Mouse (Mus musculus) kidney, postnatal 0 days (tissue): ENCODE data around the gene Dnaic1. TPM values are rescaled to one million over a fixed set of nuclear protein-coding genes. Genes with fewer than 3 reads are reported as not detected.

Source experiments
- ATAC-seq: fragments of 200-750 bp; cut with Nextera tagmentation; replicated peaks from 2 replicates; pipeline ENCODE4 v1.8.0; 2017; ENCODE audit warnings: low read depth, moderate number of reproducible peaks, moderate TSS enrichment, moderate library complexity; ENCODE audit not compliant: low FRiP score
- DNase-seq: peaks from one replicate; pipeline ENCODE4 v3.0.0-alpha.2; 2016; ENCODE audit warnings: low spot score
- H3K27ac ChIP-seq: fragments of 300-500 bp; sonication (generic); 2 replicates; pipeline ENCODE4 v1.5.1; 2014; ENCODE audit warnings: mild to moderate bottlenecking
- H3K27me3 ChIP-seq: fragments of 300-500 bp; sonication (generic); 2 replicates; pipeline ENCODE4 v1.6.1; 2014; ENCODE audit warnings: low read length, mixed read lengths; ENCODE audit not compliant: insufficient read depth
- H3K36me3 ChIP-seq: fragments of 300-500 bp; sonication (generic); 2 replicates; pipeline ENCODE4 v1.6.1; 2014; ENCODE audit warnings: low read length, mixed read lengths; ENCODE audit not compliant: insufficient read depth
- H3K4me1 ChIP-seq: fragments of 300-500 bp; sonication (generic); replicated peaks from 2 replicates; pipeline ENCODE4 v1.6.1; 2014; ENCODE audit warnings: antibody characterized with exemption, low read length, mixed read lengths; ENCODE audit not compliant: insufficient read depth
- H3K4me2 ChIP-seq: fragments of 300-500 bp; sonication (generic); 2 replicates; pipeline ENCODE4 v1.6.1; 2014; ENCODE audit warnings: mild to moderate bottlenecking, low read length, moderate library complexity, mixed read lengths
- H3K4me3 ChIP-seq: fragments of 300-500 bp; sonication (generic); replicated peaks from 2 replicates; pipeline ENCODE4 v1.5.1; 2014; ENCODE audit warnings: low read depth, low read length
- H3K9ac ChIP-seq: fragments of 300-500 bp; sonication (generic); 2 replicates; pipeline ENCODE4 v1.6.1; 2014; ENCODE audit warnings: low read depth, low read length
- H3K9me3 ChIP-seq: fragments of 300-500 bp; sonication (generic); replicated peaks from 2 replicates; pipeline ENCODE4 v1.6.1; 2016; ENCODE audit warnings: low read length, inconsistent platforms, mixed read lengths
- CTCF ChIP-seq: IDR thresholded peaks from 2 replicates; pipeline ENCODE4 v1.5.1; 2016; ENCODE audit warnings: antibody characterized with exemption, low read depth, mild to moderate bottlenecking, moderate library complexity
- WGBS: fragments of 180-500 bp; shearing (Covaris S2); extraction: QIAGEN DNeasy Blood & Tissue Kit; methylation state at CpG from one replicate; pipeline ENCODE4 v1.1.7; 2014; 5-methylcytosine and 5-hydroxymethylcytosine counted together
- polyA plus RNA-seq: library from polyadenylated mRNA; unstranded; fragments of >200 nt; fragmentation: Nextera tagmentation; extraction: Ambion mirVana; gene quantifications from 2 replicates; pipeline ENCODE4 v1.2.1, GENCODE M21; 2015

The Dnaic1 gene
- polyA plus RNA-seq, 1 experiment from 2014 or later: 1.3 TPM

- 65% methylated on average over 11 of the region's 11 CpGs for WGBS
- H3K27me3 ChIP-seq: no peaks in the 10 kb centered on the region
- ATAC-seq (no peak), DNase-seq (no peak)
- peaks cover 44% of the 10 kb centered on the region for H3K4me1 ChIP-seq
- no peak overlapping the region for H3K27ac ChIP-seq
- H3K9ac ChIP-seq: no peak overlapping the region
- H3K36me3 ChIP-seq: no peaks in the 10 kb centered on the region
- H3K4me2 ChIP-seq: no peak overlapping the region
- TF ChIP-seq CTCF: no peak
- no peaks in the 10 kb centered on the region for H3K9me3 ChIP-seq
- H3K4me3 ChIP-seq: no peak overlapping the region
Measured at GRCm38 (mm10) chr4:41662723-41663122, 93.1 kb downstream of the Dnaic1 start.

- Histone ChIP-seq H3K27ac (no peak overlapping the region), H3K9me3 (no peaks in the 10 kb centered on the region)
- no peak for ATAC-seq
Measured at GRCm38 (mm10) chr4:41663614-41664013, 94.0 kb downstream of the Dnaic1 start.

GRCm38 (mm10) chr4:41664533-41664932, 95.0 kb downstream of the Dnaic1 start:
- peak; percentile 53 for DNase-seq
- Histone ChIP-seq H3K9ac (no peak overlapping the region), H3K4me1 (peaks cover 41% of the 10 kb centered on the region), H3K4me3 (no peak overlapping the region), H3K36me3 (no peaks in the 10 kb centered on the region), H3K9me3 (no peaks in the 10 kb centered on the region), H3K27me3 (no peaks in the 10 kb centered on the region), H3K27ac (peak overlapping the region; percentile 54), H3K4me2 (no peak overlapping the region)
- TF ChIP-seq CTCF: peak; percentile 21; the same call in 1 of the 2 replicates
- peak; percentile 25; the same call in 1 of the 2 replicates for ATAC-seq
- 20% methylated on average over 7 of the region's 7 CpGs for WGBS

More at GRCm38 (mm10) chr4:41663614-41664013, 94.0 kb downstream of the Dnaic1 start:
- no peak for DNase-seq
- Histone ChIP-seq H3K4me1 (peaks cover 44% of the 10 kb centered on the region), H3K9ac (no peak overlapping the region), H3K36me3 (no peaks in the 10 kb centered on the region), H3K4me2 (no peak overlapping the region), H3K27me3 (no peaks in the 10 kb centered on the region), H3K4me3 (no peak overlapping the region)
- 29% methylated on average over 9 of the region's 9 CpGs for WGBS
- no peak for TF ChIP-seq CTCF

GRCm38 (mm10) chr4:41665009-41665675, 95.6 kb downstream of the Dnaic1 start:
- H3K9me3 ChIP-seq: no peaks in the 10 kb centered on the region
- no peak overlapping the region for H3K9ac ChIP-seq
- H3K4me2 ChIP-seq: peak overlapping the region; percentile 23
- H3K36me3 ChIP-seq: no peaks in the 10 kb centered on the region
- H3K27ac ChIP-seq: peak overlapping the region; percentile 54
- no peaks in the 10 kb centered on the region for H3K27me3 ChIP-seq
- 6% methylated on average over 7 of the region's 8 CpGs for WGBS
- peak; percentile 50 for ATAC-seq
- no peak overlapping the region for H3K4me3 ChIP-seq
- peak; percentile 77 for DNase-seq
- peaks cover 41% of the 10 kb centered on the region for H3K4me1 ChIP-seq
- TF ChIP-seq CTCF: no peak

GRCm38 (mm10) chr4:41666646-41667045, 97.1 kb downstream of the Dnaic1 start:
- H3K4me1 ChIP-seq: peaks cover 36% of the 10 kb centered on the region
- no peak for TF ChIP-seq CTCF

GRCm38 (mm10) chr4:41670836-41671235, 101.3 kb downstream of the Dnaic1 start:
- DNase-seq: no peak
- 91% methylated on average over 18 of the region's 18 CpGs for WGBS
- peaks cover 18% of the 10 kb centered on the region; the same call in 1 of the 2 replicates for H3K4me1 ChIP-seq

More at GRCm38 (mm10) chr4:41666646-41667045, 97.1 kb downstream of the Dnaic1 start:
- H3K4me2 ChIP-seq: no peak overlapping the region
- no peak overlapping the region for H3K9ac ChIP-seq
- no peak for DNase-seq
- no peaks in the 10 kb centered on the region for H3K27me3 ChIP-seq
- no peaks in the 10 kb centered on the region for H3K36me3 ChIP-seq
- WGBS: 53% methylated on average over 11 of the region's 11 CpGs
- no peak overlapping the region for H3K27ac ChIP-seq
- H3K9me3 ChIP-seq: no peaks in the 10 kb centered on the region
- H3K4me3 ChIP-seq: no peak overlapping the region
- ATAC-seq: no peak

More at GRCm38 (mm10) chr4:41670836-41671235, 101.3 kb downstream of the Dnaic1 start:
- H3K27me3 ChIP-seq: no peaks in the 10 kb centered on the region
- no peaks in the 10 kb centered on the region for H3K9me3 ChIP-seq
- no peak overlapping the region for H3K4me2 ChIP-seq
- no peaks in the 10 kb centered on the region for H3K36me3 ChIP-seq
- H3K9ac ChIP-seq: no peak overlapping the region
- no peak overlapping the region for H3K4me3 ChIP-seq
- H3K27ac ChIP-seq: no peak overlapping the region
- no peak for TF ChIP-seq CTCF
- no peak for ATAC-seq
